Mouse (Mus musculus) adrenal gland, adult 2 months (tissue): ENCODE results near the gene Paxx. TPM values are rescaled to one million over a fixed set of nuclear protein-coding genes. Genes with fewer than 3 reads are reported as not detected.

ENCODE experiments used
- DNase-seq: peaks from one replicate; pipeline ENCODE4 v3.0.0; 2021
- microRNA-seq, 2 experiments: library from miRNA; unstranded; fragments of <30 nt; microRNA quantifications; one replicate each; pipeline ENCODE4 v1.2.0; 2021
- polyA plus RNA-seq: library from polyadenylated mRNA; depleted of rRNA; stranded (reverse); fragments of >200 nt; gene quantifications from 2 replicates; pipeline ENCODE4 v1.2.3, GENCODE M21; 2012; rRNA removed
- total RNA-seq, 2 experiments: library from RNA; stranded (reverse); gene quantifications; 2 replicates each; pipeline ENCODE4 v1.2.3; 2021

The Paxx gene
- total and polyA plus RNA-seq, 3 experiments = 33.3 to 85.9 (median 35.2) TPM

DNA sequence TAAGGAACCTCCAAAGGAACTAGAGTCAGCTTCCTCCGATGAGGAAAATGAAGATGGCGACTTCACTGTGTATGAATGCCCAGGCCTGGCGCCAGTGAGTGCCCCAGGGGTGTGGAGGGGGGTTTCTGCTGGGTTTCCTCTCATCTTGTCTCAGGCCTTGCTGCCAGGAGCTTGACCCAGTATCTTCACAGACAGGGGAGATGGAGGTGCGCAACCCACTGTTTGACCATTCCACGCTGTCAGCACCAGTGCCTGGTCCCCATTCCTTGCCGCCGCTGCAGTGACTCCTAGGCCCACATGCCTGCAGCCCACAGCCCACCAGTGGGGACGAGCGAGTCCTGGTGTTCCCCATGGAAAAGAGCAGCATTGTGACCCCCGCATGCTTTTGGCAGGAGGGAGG, 52.0 kb downstream of the Paxx start:
- no peak for DNase-seq

Small RNA genes within 50 kb of the gene (microRNA-seq; reads per million reads assigned to microRNA genes)
- gene Mir3087 = 0.22 to 0.41 reads per million in 2 experiments

Other genes starting within 250 kb of the Paxx start
Only the 30 nearest of the 44 such genes appear.
- gene Tprn, start 198.5 kb downstream of the Paxx start, total RNA-seq = 10 to 100 TPM in 1 of 2 experiments, 1 to 10 TPM in 1; 10.0 to 13.1 TPM
- gene Tprn, start 198.5 kb downstream of the Paxx start, polyA plus RNA-seq = 13.6 and 14.6 TPM in 2 replicates
- 10 to 100 TPM; 37.6 to 46.1 TPM for gene Ssna1, start 188.7 kb downstream of the Paxx start, total RNA-seq
- gene Ssna1, start 188.7 kb downstream of the Paxx start, polyA plus RNA-seq = 55.2 and 62.1 TPM in 2 replicates
- gene Anapc2, start 188.6 kb downstream of the Paxx start, total RNA-seq = 10 to 100 TPM; 78.8 to 82.7 TPM
- 93.1 and 110 TPM in 2 replicates for gene Anapc2, start 188.6 kb downstream of the Paxx start, polyA plus RNA-seq
- gene Tmem210, start 172.9 kb downstream of the Paxx start, total RNA-seq = not detected
- not detected in 2 replicates for gene Tmem210, start 172.9 kb downstream of the Paxx start, polyA plus RNA-seq
- not detected for gene Lrrc26, start 171.2 kb downstream of the Paxx start, total RNA-seq
- not detected in 2 replicates for gene Lrrc26, start 171.2 kb downstream of the Paxx start, polyA plus RNA-seq
- gene Grin1, start 141.9 kb downstream of the Paxx start, total RNA-seq = 10 to 100 TPM in 1 of 2 experiments, 1 to 10 TPM in 1; 8.3 to 13.3 TPM
- gene Grin1, start 141.9 kb downstream of the Paxx start, polyA plus RNA-seq = 15.3 and 16.4 TPM in 2 replicates
- 10 to 100 TPM; 53.6 to 59.9 TPM for gene Man1b1, start 128.8 kb downstream of the Paxx start, total RNA-seq
- gene Man1b1, start 128.8 kb downstream of the Paxx start, polyA plus RNA-seq = 10.3 and 13.5 TPM in 2 replicates
- 10 to 100 TPM; 34.2 to 38.5 TPM for gene Dpp7, start 104.7 kb downstream of the Paxx start, total RNA-seq
- gene Dpp7, start 104.7 kb downstream of the Paxx start, polyA plus RNA-seq = 47.1 and 55.0 TPM in 2 replicates
- 10 to 100 TPM; 15.0 to 22.7 TPM for gene Uap1l1, start 95.4 kb downstream of the Paxx start, total RNA-seq
- 28.4 and 41.5 TPM in 2 replicates for gene Uap1l1, start 95.4 kb downstream of the Paxx start, polyA plus RNA-seq
- gene Sapcd2, start 88.8 kb downstream of the Paxx start, total RNA-seq = under 1 TPM in 1 of 2 experiments, not detected in 1; 0.23 TPM
- gene Sapcd2, start 88.8 kb downstream of the Paxx start, polyA plus RNA-seq = 3.9 and 4.4 TPM in 2 replicates
- 1 to 10 TPM; 3.7 to 7.2 TPM for gene Entpd2, start 65.2 kb downstream of the Paxx start, total RNA-seq
- gene Entpd2, start 65.2 kb downstream of the Paxx start, polyA plus RNA-seq = 21.1 and 24.7 TPM in 2 replicates
- gene Npdc1, start 61.7 kb downstream of the Paxx start, total RNA-seq = 100 to 1,000 TPM; 128 to 145 TPM
- 685 and 775 TPM in 2 replicates for gene Npdc1, start 61.7 kb downstream of the Paxx start, polyA plus RNA-seq
- under 1 TPM in 1 of 2 experiments, not detected in 1; 0.24 TPM for gene Fut7, start 37.8 kb downstream of the Paxx start, total RNA-seq
- 0.10 and 0.40 TPM in 2 replicates for gene Fut7, start 37.8 kb downstream of the Paxx start, polyA plus RNA-seq
- gene Abca2, start 32.4 kb downstream of the Paxx start, total RNA-seq = 10 to 100 TPM; 32.1 to 42.7 TPM
- gene Abca2, start 32.4 kb downstream of the Paxx start, polyA plus RNA-seq = 86.8 and 118 TPM in 2 replicates
- under 1 TPM in 1 of 2 experiments, not detected in 1; 0.66 TPM for gene Clic3, start 4.3 kb downstream of the Paxx start, total RNA-seq
- gene Clic3, start 4.3 kb downstream of the Paxx start, polyA plus RNA-seq = 1.6 and 3.4 TPM in 2 replicates
- 1 to 10 TPM; 2.5 to 2.7 TPM for gene Ptgds, start 9.0 kb upstream of the Paxx start, total RNA-seq
- gene Ptgds, start 9.0 kb upstream of the Paxx start, polyA plus RNA-seq = 4.9 and 5.6 TPM in 2 replicates
- gene Lcn12, start 32.8 kb upstream of the Paxx start, total RNA-seq = not detected
- gene Lcn12, start 32.8 kb upstream of the Paxx start, polyA plus RNA-seq = not detected in 2 replicates
- gene Fbxw5, start 39.7 kb upstream of the Paxx start, total RNA-seq = 10 to 100 TPM; 83.9 to 89.5 TPM
- 34.4 and 64.3 TPM in 2 replicates for gene Fbxw5, start 39.7 kb upstream of the Paxx start, polyA plus RNA-seq
- gene C8g, start 40.6 kb upstream of the Paxx start, total RNA-seq = 1 to 10 TPM; 1.5 to 2.0 TPM
- gene C8g, start 40.6 kb upstream of the Paxx start, polyA plus RNA-seq = 2.7 and 3.0 TPM in 2 replicates
- gene Traf2, start 85.8 kb upstream of the Paxx start, total RNA-seq = 10 to 100 TPM; 22.3 to 29.0 TPM
- gene Traf2, start 85.8 kb upstream of the Paxx start, polyA plus RNA-seq = 11.1 and 12.7 TPM in 2 replicates
- gene Edf1, start 96.8 kb upstream of the Paxx start, total RNA-seq = 100 to 1,000 TPM; 307 to 329 TPM
- gene Edf1, start 96.8 kb upstream of the Paxx start, polyA plus RNA-seq = 127 and 140 TPM in 2 replicates
- 1 to 10 TPM; 2.3 to 7.4 TPM for gene Mamdc4, start 113.8 kb upstream of the Paxx start, total RNA-seq
- 4.2 and 8.8 TPM in 2 replicates for gene Mamdc4, start 113.8 kb upstream of the Paxx start, polyA plus RNA-seq
- gene Phpt1, start 114.1 kb upstream of the Paxx start, total RNA-seq = 10 to 100 TPM; 53.5 to 54.1 TPM
- gene Phpt1, start 114.1 kb upstream of the Paxx start, polyA plus RNA-seq = 36.7 and 53.4 TPM in 2 replicates
- 1 to 10 TPM; 1.4 to 2.1 TPM for gene Ajm1, start 120.7 kb upstream of the Paxx start, total RNA-seq
- 10.5 and 13.5 TPM in 2 replicates for gene Ajm1, start 120.7 kb upstream of the Paxx start, polyA plus RNA-seq
- gene Rabl6, start 147.4 kb upstream of the Paxx start, total RNA-seq = 10 to 100 TPM; 86.4 to 96.9 TPM
- 139 and 150 TPM in 2 replicates for gene Rabl6, start 147.4 kb upstream of the Paxx start, polyA plus RNA-seq
- not detected for gene Ccdc183, start 156.6 kb upstream of the Paxx start, total RNA-seq
- not detected in 2 replicates for gene Ccdc183, start 156.6 kb upstream of the Paxx start, polyA plus RNA-seq
- gene Tmem141, start 160.9 kb upstream of the Paxx start, total RNA-seq = 10 to 100 TPM; 23.2 to 35.5 TPM
- gene Tmem141, start 160.9 kb upstream of the Paxx start, polyA plus RNA-seq = 27.1 and 27.9 TPM in 2 replicates
- 10 to 100 TPM in 1 of 2 experiments, 1 to 10 TPM in 1; 4.6 to 10.1 TPM for gene Fcna, start 166.9 kb upstream of the Paxx start, total RNA-seq
- gene Fcna, start 166.9 kb upstream of the Paxx start, polyA plus RNA-seq = 2.4 and 4.4 TPM in 2 replicates
- not detected for gene Lcn8, start 192.0 kb upstream of the Paxx start, total RNA-seq
- gene Lcn8, start 192.0 kb upstream of the Paxx start, polyA plus RNA-seq = not detected in 2 replicates
- not detected for gene Lcn5, start 196.9 kb upstream of the Paxx start, total RNA-seq
- gene Lcn5, start 196.9 kb upstream of the Paxx start, polyA plus RNA-seq = not detected in 2 replicates